Mouse (Mus musculus) left cerebral cortex, postnatal 14 days (tissue): ENCODE results near the gene Magt1. TPM values are rescaled to one million over a fixed set of nuclear protein-coding genes. Genes with fewer than 3 reads are reported as not detected.
A peak's percentile ranks its signal among the peaks of the same experiment; 100 is the strongest.
"Not testable (repeated sequence)": the region's sequence is repeated elsewhere in the genome, so short reads cannot be mapped to it uniquely, and the experiment has no call there.

Experiments used
- DNase-seq, 2 experiments: peaks; one replicate each; pipeline ENCODE4 v3.0.0; 2021 to 2022; ENCODE audit warnings: low spot score in 2 of 2, mixed read lengths in 1 of 2
- intact Hi-C: fragments of 180-260 bp; cut with DNase I; formaldehyde crosslinking; loops from one replicate; pipeline ENCODE4 v1.15.1; 2025
- long read RNA-seq, 2 experiments: library from polyadenylated mRNA; stranded (forward); transcript quantifications; one replicate each; pipeline ENCODE4 v2.0.0; 2021
- total RNA-seq, 2 experiments: library from RNA; stranded (reverse); gene quantifications; 2 replicates each; pipeline ENCODE4 v1.2.3; 2021

Magt1 gene
- total RNA-seq: 10 to 100 TPM; 13.5 to 16.0 TPM
- long read RNA-seq, experiment 1, full-length matches to known transcripts: 12 of 16 reads
- long read RNA-seq, experiment 1, partial matches to known transcripts: 0 of 16 reads
- long read RNA-seq, experiment 1, other reads (novel, unspliced or antisense): 4 of 16 reads
- long read RNA-seq, experiment 2, full-length matches to known transcripts: 9 of 11 reads
- long read RNA-seq, experiment 2, partial matches to known transcripts: 2 of 11 reads
- long read RNA-seq, experiment 2, other reads (novel, unspliced or antisense): 0 of 11 reads

GRCm38 (mm10) chrX:106011465-106012159 is at the start of gene Magt1:
Magt1 (minus strand) TSS chrX:106011906.
- intact Hi-C loops: loop anchor here (2.0 to 10.0 kb wide), 2 partner anchors 83 to 887 kb away; partner anchors contain the start of genes Atrx and Magee1
- peak; percentile 81 to 86 for DNase-seq

- intact Hi-C loops: no loop called here
- no peak for DNase-seq
Measured at GRCm38 (mm10) chrX:106048191-106048590, 36.5 kb upstream of the Magt1 start.

- intact Hi-C loops: no loop called here
- no peak for DNase-seq
Measured at GRCm38 (mm10) chrX:106045928-106046327, 34.2 kb upstream of the Magt1 start.

GRCm38 (mm10) chrX:106045455-106045854 is 33.7 kb upstream of the Magt1 start:
- intact Hi-C loops: no loop called here
- DNase-seq: no peak

GRCm38 (mm10) chrX:106043863-106044617 is 32.3 kb upstream of the Magt1 start:
- intact Hi-C loops: no loop called here
- peak in 1 of 2 experiments; percentile 10 for DNase-seq

- no peak for DNase-seq
- intact Hi-C loops: no loop called here
Measured at GRCm38 (mm10) chrX:106037185-106037752, 25.6 kb upstream of the Magt1 start.

GRCm38 (mm10) chrX:106035727-106036126 is 24.0 kb upstream of the Magt1 start:
- no peak for DNase-seq
- intact Hi-C loops: no loop called here

GRCm38 (mm10) chrX:106031124-106031523 is 19.4 kb upstream of the Magt1 start:
- intact Hi-C loops: no loop called here

GRCm38 (mm10) chrX:106030176-106030575 is 18.5 kb upstream of the Magt1 start:
- intact Hi-C loops: no loop called here
- no peak for DNase-seq

More at GRCm38 (mm10) chrX:106031124-106031523, 19.4 kb upstream of the Magt1 start:
- no peak for DNase-seq

- intact Hi-C loops: loop anchor here (2.0 to 10.0 kb wide), 3 partner anchors 80 to 357 kb away; no protein-coding TSS in a partner anchor
- DNase-seq: no peak
Measured at GRCm38 (mm10) chrX:106027343-106027674, 15.6 kb upstream of the Magt1 start.

- DNase-seq: peak; percentile 89 to 92
- intact Hi-C loops: loop anchor here (2.0 to 10.0 kb wide), 3 partner anchors 81 to 358 kb away; no protein-coding TSS in a partner anchor
Measured at GRCm38 (mm10) chrX:106026418-106027342, 15.0 kb upstream of the Magt1 start, which contains the start of gene Atp7a. Atp7a (plus strand) TSS chrX:106027276.

GRCm38 (mm10) chrX:106017516-106017915 is 5.8 kb upstream of the Magt1 start:
- intact Hi-C loops: loop anchor here (10.0 kb wide), 1 partner anchor 893 kb away; the partner anchor contains the start of gene Magee1
- DNase-seq: no peak

GRCm38 (mm10) chrX:106017102-106017501 is 5.4 kb upstream of the Magt1 start:
- no peak for DNase-seq
- intact Hi-C loops: loop anchor here (10.0 kb wide), 1 partner anchor 892 kb away; the partner anchor contains the start of gene Magee1

- intact Hi-C loops: loop anchor here (10.0 kb wide), 1 partner anchor 891 kb away; the partner anchor contains the start of gene Magee1
Measured at GRCm38 (mm10) chrX:106015571-106016322, 4.0 kb upstream of the Magt1 start, which contains the start of gene Cox7b. Cox7b (plus strand) TSS chrX:106015700.

GRCm38 (mm10) chrX:106014741-106015377 is 3.2 kb upstream of the Magt1 start:
- DNase-seq: not testable (repeated sequence)
- intact Hi-C loops: loop anchor here (10.0 kb wide), 1 partner anchor 890 kb away; the partner anchor contains the start of gene Magee1

More at GRCm38 (mm10) chrX:106015571-106016322, 4.0 kb upstream of the Magt1 start, which contains the start of gene Cox7b:
- peak; percentile 80 to 86 for DNase-seq

GRCm38 (mm10) chrX:106013217-106013616 is 1.5 kb upstream of the Magt1 start:
- intact Hi-C loops: loop anchor here (10.0 kb wide), 1 partner anchor 888 kb away; the partner anchor contains the start of gene Magee1
- DNase-seq: peak; percentile 22 to 52

- intact Hi-C loops: loop anchor here (10.0 kb wide), 1 partner anchor 888 kb away; the partner anchor contains the start of gene Magee1
- DNase-seq: no peak
Measured at GRCm38 (mm10) chrX:106012559-106012958, 853 bp upstream of the Magt1 start.
